Mouse (Mus musculus): ENCODE results near the gene Xxylt1.

DNA sequence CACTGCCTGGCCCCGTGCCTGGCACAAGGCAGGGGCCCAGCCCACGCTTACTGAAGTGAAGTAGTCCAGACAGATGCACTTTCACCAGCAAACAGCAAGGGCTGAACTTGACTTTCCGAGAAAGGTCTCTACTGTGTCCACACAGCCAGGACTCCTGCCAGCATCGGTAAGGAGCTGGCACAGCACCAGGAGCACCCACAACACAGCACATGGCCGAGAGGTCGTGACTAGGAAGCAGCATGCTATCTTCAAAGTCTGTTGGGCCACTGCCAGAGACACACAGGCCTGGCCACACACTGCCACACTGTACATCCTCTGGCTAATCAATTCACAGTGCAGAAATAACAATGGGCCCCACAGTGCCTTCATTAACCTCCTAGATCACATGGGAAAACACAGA lies 107.8 kb downstream of the Xxylt1 start:
- no peak for TF ChIP-seq POLR2A (IDR thresholded peaks at IDR 0.05; ENCODE audit: borderline replicate concordance, insufficient read depth, low read length)
- no peak for TF ChIP-seq CTCF (IDR thresholded peaks at IDR 0.05; ENCODE audit: borderline replicate concordance, insufficient read depth, low read depth, low read length)
